Mouse (Mus musculus) heart, postnatal 0 days (tissue): ENCODE data around the gene Pias4.

Experiments
- CTCF ChIP-seq: IDR thresholded peaks from 2 replicates; pipeline ENCODE4 v1.5.1; 2016; ENCODE audit warnings: antibody characterized with exemption, control low read depth, low read depth
- EP300 ChIP-seq: IDR thresholded peaks from 2 replicates; pipeline ENCODE4 v1.6.1; 2016; ENCODE audit warnings: antibody characterized with exemption, low read depth

- TF ChIP-seq CTCF (peak; percentile 81), EP300 (no peak)
Measured at GRCm38 (mm10) chr10:81173132-81173531, 5.4 kb upstream of the Pias4 start.
